Mouse (Mus musculus) common myeloid progenitor, adult 5-6 weeks (primary cell): ENCODE results near the gene Immp2l. TPM values are rescaled to one million over a fixed set of nuclear protein-coding genes. Genes with fewer than 3 reads are reported as not detected.

ENCODE experiments used
- ATAC-seq: replicated peaks from 2 replicates; pipeline ENCODE4 v1.8.0; 2016; ENCODE audit warnings: low read depth, mild to moderate bottlenecking, moderate TSS enrichment, inconsistent platforms; ENCODE audit not compliant: poor library complexity, severe bottlenecking
- total RNA-seq: library from RNA; stranded (forward); fragments of 200-1000, 187-1606 nt; gene quantifications from 2 replicates; pipeline ENCODE4 v1.2.3, GENCODE M21; 2017

Gene Immp2l
- total RNA-seq, 1 experiment from 2014 or later, result 41.4 TPM

DNA sequence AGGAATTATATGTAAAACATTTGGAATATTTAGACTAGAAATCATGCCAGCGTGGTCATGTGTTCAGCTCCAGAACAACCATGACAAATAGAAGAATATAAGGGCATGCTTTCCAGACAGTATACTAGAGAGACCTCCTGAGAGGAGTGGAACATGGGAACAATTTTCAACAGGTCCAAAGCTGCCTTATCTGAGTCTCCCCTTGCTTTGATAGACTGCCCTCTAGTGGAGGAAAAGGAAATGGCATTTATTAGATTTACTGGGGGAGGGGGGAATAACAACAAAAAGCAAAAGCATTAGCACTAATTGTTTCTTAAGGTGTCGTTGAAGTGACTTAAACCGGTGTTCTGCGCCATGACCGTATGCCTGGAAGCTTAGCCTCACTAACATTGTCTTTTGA lies 463.1 kb downstream of the Immp2l start:
- peak; percentile 39; the same call in 1 of the 2 replicates for ATAC-seq

DNA sequence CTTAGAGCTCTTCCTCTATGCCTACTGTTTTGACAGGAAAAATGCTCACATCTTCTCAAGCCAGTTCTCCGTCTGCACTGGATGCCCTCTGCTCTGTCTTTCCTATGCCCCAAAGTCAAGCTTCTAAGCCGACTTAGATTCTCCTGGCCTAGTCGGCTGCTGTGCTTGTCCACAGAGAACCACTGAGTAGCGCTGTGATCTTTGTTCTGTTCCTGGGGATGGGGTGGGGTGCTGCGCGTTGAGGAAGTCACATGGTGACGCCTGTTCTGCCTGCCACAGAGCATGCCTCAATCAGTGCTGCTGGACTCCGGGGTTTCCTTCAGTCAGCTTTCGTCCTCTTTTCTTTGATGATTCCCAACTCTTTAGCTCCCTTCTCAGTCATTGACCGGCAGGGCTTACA lies 470.7 kb downstream of the Immp2l start:
- ATAC-seq, result peak; percentile 87

DNA sequence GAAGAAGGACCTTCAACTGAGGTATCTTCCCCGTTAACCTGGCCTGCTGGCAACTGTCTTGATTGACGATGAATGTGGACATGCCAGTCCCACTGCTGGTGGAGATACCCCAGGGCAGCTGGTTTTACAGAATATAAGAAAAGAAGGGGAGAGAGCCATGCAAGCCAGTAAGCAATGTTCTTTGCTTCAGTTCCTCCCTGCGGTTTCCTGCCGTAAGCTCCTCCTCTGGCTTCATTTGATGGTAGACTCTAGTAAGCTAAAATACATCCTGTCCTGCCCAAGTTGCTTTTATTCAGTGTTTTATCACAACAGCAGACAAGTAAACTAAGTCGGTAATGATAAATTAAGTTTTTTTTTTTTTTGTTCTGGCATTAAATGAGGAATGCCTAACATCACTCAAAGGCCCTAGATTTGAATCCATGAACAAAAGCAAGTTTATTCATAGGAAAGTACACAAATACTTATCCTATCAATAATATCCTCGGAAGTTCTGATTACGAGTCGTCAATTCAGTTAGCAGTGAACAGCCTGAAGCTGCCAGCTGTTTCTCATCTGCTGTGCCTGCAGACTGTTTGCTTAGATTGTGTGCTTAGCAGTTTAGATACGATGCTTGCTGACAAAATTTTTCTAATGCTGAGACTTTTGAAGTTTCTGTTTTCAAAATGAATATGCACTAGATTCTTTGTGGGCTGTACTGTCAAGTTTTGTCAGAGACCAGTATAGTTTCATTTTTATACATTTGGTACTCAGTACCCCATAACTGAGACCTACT lies 476.3 kb downstream of the Immp2l start:
- peak; percentile 93 for ATAC-seq

DNA sequence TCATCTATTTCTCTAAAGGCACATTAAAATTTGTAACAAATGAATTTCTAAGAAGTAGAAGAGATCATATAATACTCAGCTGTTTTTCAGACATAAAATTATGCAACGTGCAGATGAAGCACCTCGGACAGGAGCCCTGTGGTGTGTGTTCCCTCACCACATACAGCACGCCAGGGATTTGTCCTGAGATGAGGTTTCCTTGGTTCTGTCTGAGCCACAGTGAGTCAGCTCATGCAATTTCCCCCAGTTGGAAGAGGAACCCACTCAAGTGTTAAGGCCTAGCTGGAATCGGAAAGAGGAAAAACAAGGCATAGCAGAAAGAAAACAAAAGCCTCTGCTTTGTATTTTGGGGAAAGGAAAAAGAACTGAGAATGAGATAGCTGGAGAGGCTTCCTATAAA lies 484.7 kb downstream of the Immp2l start:
- peak; percentile 73 for ATAC-seq

DNA sequence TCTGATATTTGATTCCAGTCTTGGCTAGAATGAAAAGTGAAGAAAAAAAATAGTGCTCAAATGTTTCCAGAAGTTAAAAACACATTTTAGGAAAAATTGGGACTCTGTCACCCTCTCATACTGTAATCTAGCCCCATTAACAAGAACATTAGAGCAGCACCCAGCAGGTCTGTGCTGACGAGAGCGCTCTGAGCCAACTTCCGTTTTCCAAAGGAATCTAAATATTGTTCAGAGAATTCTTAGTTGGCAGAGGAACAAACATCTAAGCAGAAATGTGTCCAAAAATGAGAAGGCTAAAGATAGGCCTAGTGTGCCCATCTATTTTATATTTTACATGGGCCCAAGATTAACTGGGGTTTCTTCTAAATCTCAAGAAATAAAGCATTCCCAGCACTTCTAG lies 486.7 kb downstream of the Immp2l start:
- no peak for ATAC-seq

DNA sequence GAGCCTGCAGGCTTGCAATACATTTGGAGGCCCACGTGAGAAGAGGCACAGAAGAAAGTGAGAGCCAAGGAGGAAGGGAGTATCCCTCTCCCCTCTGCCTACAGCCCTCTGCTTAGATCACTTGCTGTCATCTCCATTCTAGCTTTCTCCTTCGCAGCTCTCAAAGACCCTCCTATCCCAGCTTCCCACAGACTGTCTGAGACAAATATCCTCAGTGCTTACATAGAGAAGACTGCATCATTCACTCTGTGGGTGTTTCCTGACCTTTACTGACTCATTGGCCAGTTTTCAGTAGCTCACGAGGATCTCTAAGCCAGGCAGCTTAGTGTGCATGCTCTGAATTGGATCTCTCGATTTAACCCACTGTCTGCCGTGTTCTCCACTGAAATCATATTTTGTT lies 495.0 kb downstream of the Immp2l start:
- ATAC-seq, result no peak

DNA sequence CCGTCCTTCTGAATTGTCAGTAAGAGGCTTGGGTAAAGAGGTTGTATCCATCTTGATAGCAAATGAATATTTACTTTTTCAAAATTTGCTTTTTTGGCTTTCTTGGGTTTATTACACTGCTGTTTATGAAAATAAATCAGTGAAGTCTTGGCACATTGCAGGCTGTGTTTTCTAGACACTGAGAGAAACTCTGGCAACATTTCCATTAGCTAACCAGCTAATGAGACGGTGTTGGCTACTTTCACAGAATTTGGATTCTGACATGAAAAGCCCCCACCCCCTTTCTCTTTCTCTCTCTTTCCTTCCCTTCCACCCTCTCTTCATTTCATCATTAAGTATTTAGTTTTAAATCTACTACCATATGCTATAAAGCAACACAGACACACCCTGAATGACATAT lies 496.4 kb downstream of the Immp2l start:
- no peak for ATAC-seq

DNA sequence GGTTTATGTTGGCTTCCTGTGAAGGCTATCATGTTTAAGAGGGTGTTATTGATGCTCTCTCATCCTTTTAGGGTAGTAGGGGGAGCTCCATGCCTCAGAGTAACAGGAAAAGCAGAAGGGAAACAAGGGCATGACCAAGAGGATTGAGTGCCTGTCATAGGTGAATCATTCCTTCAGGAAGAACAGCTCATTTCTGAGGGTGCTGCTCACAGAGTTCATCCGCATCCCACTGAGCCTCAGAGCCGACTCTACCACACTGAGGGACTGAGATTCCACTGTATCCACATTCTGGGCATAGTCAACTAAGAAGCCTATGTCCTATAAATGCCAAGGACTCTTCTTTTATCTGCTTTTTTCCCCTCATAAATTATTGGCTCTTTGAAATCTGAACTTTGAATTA lies 497.8 kb downstream of the Immp2l start:
- ATAC-seq, result no peak

DNA sequence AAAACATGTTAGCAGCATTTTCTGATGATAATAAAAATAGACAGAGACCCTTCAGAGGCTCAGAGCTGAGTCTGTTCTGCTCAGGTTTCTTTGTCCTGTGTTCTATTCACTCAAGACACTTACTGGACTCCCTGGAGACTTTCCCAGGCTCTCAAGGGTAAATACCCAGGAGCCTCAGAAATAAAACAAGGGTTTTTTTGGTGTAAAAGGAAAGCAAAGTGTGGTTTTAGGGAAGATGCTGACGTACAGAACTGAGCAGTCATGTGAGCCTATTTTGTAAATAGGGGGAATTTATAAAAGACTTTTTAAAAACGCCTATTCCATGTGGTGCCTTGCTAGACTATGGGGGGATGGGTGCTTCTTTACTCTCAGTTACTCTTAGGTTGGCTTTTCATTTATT lies 502.8 kb downstream of the Immp2l start:
- ATAC-seq, result no peak

DNA sequence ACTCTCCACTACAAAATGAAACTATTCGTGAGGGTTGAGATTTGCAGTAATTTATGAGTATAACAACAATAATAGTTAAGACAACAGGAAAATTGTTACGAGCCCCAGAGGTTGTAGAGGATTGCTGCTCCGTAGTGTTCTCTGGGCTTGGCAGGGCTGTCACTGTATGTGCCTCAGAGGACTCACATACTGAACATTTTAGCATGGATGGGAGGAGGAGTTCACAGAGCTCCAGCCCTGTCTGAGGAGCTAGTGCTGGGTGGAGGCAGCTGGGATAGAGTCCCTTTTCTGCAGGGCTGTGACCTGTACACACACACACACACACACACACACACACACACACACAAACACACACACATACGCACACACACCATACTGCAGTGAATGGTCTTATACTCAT lies 504.5 kb downstream of the Immp2l start:
- ATAC-seq, result no peak

DNA sequence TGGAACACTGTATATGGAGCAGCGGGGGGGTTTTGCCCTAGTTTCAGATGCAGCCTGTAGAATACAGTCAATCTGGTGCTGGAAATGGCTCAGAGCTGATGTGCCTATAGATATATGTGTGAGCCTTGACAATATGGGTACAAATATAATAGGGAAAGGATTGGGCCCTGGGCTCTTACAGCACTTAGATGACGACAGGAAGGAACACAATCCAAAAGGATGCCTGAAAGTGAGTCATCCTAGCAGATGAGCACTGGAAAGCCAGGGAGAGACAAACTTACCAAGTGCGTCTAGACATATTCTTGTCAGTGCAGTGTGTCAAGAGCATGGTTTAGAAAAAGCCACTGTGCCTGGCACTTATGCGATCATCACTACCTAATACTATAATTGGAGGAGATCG lies 516.1 kb downstream of the Immp2l start:
- no peak for ATAC-seq

DNA sequence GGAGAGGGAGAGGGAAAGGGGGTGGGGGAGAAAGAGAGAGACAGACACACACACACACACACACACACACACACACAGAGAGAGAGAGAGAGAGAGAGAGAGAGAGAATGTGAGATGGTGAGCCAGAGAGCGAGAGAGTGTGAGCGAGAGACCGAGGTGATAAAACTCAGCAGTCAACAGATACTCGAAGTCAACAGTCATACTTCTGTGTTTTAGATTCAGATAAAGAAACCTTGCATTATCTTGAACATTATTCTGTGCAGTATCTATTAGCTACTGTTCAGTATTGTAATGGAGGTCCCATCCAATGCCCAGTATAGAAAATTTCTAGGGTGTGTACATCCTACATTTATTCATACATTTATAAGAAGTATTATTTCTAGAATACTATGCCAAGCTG lies 527.7 kb downstream of the Immp2l start:
- no peak for ATAC-seq

DNA sequence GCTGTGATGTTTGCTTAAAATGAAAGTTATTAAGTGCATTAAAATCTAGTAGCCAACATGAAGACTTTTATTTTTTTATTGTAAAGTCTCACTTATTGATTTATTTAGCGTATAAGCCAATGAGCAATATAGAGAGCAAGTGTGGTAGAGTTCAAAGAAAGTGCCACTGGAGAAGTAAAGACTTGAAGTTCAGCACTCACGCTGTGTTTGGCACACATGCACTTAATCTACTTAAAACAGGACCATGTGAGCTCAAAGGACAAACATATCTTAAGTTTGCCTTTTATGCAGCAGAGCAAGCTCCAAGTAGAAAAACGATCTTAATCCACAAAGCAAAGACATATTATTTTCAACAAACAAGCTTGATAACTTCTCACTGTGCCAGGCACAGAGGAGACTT lies 533.9 kb downstream of the Immp2l start:
- ATAC-seq, result no peak

DNA sequence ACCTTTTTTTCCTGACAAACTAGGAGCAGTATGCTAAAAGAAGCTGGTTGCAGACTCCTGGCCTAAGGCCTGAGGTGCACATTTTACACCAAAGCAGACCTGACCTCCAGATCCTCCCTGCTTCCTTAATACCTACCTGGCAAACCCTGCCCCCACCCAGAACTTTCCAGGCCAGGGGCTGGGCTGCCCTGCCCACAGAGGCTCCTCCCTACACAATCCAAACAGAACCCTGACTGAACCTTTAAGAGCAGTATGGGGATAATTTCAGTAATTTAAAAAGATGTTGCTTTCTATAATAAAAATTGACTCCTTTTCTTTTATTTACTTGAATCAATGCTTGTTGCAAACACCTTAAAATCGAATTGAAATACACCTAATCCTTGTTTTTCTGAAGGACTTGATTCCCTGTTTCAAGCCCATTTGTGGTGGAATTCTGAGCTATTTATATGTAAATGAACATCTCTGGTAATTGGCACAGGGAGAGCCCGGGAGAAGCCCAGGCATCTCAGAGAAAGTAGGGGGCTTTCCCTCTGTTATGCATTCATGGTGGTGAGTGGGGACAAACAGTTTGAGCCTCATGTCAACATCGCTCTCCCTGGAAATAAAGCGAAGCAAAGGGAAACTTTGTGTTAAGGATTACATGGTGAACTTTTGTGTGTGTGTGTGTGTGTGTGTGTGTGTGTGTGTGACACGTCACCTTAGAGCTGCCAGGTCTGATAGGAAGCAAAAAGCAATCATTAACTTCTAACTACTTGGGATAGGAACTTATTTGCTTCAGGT lies 535.3 kb downstream of the Immp2l start:
- ATAC-seq, result no peak

DNA sequence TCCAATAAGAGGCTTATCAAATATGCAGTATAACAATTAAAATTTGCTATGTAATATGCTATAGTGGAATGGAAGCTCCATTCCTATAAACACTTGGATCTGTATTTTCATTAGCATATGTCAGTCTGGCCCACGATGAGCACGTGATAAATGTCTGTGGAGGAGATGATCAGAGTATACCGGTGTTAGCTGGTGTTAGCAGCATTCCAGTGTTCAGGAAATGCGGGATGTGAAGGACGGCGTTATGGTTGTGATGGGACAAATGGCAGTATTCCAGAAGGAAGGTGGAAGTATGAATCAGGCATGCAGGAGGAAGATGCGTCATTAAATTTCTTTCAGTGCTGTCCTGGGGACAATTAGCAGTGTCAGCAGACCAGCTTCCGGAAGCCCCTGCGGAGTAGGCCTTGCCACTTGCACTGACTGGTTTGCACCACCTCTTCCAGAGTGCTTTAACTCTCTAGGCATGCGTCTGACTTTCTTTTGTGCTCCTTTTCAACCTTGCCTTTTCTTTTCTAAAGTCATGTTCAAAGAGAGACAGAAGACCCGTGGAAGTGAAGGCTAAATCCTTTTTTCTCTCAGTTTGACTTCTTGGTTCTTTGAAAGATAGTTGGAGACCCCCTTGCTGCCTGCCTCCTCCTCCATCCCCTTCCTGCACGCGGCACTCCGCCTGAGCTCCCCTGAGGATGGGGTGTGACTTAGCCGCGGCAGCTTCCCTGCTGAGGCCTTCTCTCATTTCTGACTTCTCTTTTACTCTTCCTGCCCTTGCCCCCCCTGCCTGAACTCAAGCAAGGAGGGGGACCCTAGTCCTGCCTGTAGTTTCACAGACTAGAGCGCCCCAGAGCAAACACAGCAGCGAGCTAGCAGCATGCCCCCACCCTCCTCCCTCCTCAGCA lies 541.9 kb downstream of the Immp2l start:
- peak; percentile 95 for ATAC-seq

DNA sequence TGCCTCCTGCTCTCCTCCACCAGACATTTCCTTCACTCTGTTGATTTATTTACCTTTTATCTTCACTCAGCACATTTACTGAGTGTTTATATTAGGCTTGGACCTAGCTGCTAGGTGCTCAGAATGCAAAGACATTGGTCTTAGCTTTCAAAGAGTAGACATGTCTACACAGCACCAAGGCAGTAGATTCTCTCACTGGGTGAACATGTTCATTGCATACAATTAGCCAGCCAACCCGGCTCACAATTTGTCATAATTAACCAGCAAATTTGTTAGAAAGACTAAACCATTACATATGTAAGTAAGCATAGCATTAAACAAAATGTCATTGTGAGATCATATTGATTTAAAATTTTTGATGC lies 542.5 kb downstream of the Immp2l start:
- ATAC-seq, result no peak

DNA sequence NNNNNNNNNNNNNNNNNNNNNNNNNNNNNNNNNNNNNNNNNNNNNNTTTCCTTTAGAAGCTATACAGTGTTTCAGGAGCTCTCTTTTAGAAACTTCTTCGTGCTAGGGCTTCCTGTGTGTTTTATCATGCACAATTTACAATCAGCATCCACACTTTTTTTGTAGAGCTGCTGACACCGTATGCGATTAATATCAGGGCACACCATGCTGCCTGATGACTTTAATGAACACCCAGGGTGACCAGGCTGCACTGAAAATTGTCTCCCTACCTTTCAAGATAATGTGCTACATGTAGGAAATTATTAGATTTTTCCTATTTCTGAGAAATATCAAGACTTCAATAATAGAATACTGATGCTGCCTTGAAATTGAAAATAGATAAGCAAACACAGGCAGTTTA lies 549.9 kb downstream of the Immp2l start:
- no peak for ATAC-seq

DNA sequence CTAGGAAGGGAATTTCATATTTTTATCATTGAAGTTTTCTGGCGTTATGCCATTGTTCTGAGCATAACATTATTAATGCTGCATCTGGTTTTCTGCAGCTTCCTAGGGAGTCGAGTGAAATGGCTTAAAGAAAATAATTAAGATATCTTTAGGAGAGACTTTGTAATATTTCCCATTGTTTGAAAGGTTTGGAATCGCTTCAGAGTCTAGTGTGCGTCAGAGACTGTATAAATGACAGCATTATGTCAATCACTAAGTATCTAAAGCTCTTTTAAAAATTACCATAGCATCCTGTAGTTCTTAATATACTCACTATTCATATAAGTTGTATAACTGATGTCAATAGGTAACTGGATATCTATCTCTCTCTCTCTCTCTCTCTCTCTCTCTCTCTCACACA lies 551.3 kb downstream of the Immp2l start:
- ATAC-seq, result no peak

DNA sequence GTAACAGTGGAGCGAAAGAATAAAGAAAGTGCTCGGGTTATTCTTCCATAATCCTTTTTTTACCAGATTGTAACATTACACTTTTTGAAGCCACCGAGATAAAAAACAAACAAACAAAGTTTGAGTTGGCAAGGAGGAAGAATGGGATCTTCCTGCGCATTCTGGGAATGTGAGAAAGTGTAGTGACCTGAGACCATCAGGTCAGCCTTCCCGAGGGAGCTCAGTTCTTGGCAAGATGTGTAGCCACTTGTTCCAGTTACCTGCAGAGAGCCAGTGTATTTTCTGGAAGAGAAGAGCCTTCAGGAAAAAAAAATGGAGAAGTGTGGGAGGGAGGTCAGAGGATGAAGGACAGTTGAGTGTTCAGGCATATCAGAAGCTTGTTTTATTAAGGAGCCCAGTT lies 569.5 kb downstream of the Immp2l start:
- no peak for ATAC-seq

DNA sequence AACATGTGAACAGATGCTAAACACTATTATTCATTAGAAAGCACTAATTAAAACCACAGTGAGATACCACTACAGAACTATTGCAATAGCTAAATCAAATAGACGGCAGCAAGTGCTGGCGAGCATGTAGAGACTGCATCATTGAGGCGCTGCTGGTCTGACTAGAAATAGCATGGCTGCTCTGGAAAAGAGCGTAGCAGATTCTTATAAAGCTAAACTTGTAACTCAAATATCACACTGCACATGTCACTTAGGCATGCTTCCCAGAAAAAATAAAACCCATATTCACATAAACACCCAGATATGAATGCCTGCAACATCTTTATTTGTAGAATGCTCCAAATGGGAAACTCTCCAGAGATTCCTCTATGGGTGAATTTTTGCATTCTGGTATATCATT lies 570.1 kb downstream of the Immp2l start:
- ATAC-seq, result no peak

DNA sequence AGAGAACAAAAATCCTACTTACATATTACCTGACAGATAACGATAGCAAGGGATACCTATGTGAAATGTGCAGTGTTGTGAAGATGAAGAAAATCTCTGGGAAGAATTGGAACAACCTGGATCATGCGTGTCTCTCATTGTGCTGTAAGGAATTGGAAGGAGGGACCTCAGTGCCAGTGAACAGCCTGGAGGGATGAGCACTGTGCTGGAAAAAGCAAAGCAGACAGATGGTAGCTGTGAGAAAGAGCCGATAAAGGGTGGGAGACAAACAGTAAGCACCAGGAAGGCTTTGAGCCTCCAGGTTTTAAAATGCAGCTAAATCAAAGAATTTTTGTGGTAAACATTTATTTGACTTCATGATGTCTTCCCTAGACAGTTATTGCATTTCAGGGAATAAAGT lies 591.4 kb downstream of the Immp2l start:
- ATAC-seq, result no peak
